Mouse (Mus musculus): ENCODE measurements at regions not wholly inside any gene's neighbourhood (a gene's known extent, or its start where the extent isn't known, plus 50 kb on each side); places are given as distances from the start of the nearest gene placed in this dataset.
"Not testable (repeated sequence)": the region's sequence is repeated elsewhere in the genome, so short reads cannot be mapped to it uniquely, and the experiment has no call there.

- not testable (repeated sequence) for DNase-seq
Observed at GRCm38 (mm10) chr19:19750069-19750599, 639.1 kb upstream of the Rorb start.

- DNase-seq, result no peak
Observed at GRCm38 (mm10) chr19:19747821-19748488, 637.0 kb upstream of the Rorb start.

GRCm38 (mm10) chr19:19719939-19720338, 608.9 kb upstream of the Rorb start:
- no peak for DNase-seq
